Mouse (Mus musculus) neural tube, embryonic 15.5 days (tissue): ENCODE data around the gene Zfp69. TPM values are rescaled to one million over a fixed set of nuclear protein-coding genes. Genes with fewer than 3 reads are reported as not detected.

Experiments
- ATAC-seq: fragments of 200-750 bp; cut with Nextera tagmentation; 2 replicates; pipeline ENCODE4 v1.8.0; 2017; ENCODE audit warnings: mild to moderate bottlenecking, moderate TSS enrichment, moderate library complexity; ENCODE audit not compliant: low FRiP score
- H3K27ac ChIP-seq: fragments of 300-500 bp; sonication (generic); replicated peaks from 2 replicates; pipeline ENCODE4 v1.5.1; 2015; ENCODE audit warnings: mild to moderate bottlenecking, inconsistent platforms
- H3K27me3 ChIP-seq: fragments of 300-500 bp; sonication (generic); replicated peaks from 2 replicates; pipeline ENCODE4 v1.6.1; 2015; ENCODE audit warnings: inconsistent platforms
- H3K36me3 ChIP-seq: fragments of 300-500 bp; sonication (generic); 2 replicates; pipeline ENCODE4 v1.6.1; 2015; ENCODE audit warnings: inconsistent platforms
- H3K4me1 ChIP-seq: fragments of 300-500 bp; sonication (generic); 2 replicates; pipeline ENCODE4 v1.6.1; 2015; ENCODE audit warnings: inconsistent platforms
- H3K4me2 ChIP-seq: fragments of 300-500 bp; sonication (generic); 2 replicates; pipeline ENCODE4 v1.6.1; 2015; ENCODE audit warnings: inconsistent platforms, mild to moderate bottlenecking, moderate library complexity
- H3K4me3 ChIP-seq: fragments of 300-500 bp; sonication (generic); replicated peaks from 2 replicates; pipeline ENCODE4 v1.5.1; 2015; ENCODE audit warnings: mild to moderate bottlenecking, inconsistent platforms
- H3K9ac ChIP-seq: fragments of 300-500 bp; sonication (generic); replicated peaks from 2 replicates; pipeline ENCODE4 v1.6.1; 2015; ENCODE audit warnings: mild to moderate bottlenecking, inconsistent platforms
- H3K9me3 ChIP-seq: fragments of 300-500 bp; sonication (generic); replicated peaks from 2 replicates; pipeline ENCODE4 v1.6.1; 2016; ENCODE audit warnings: inconsistent platforms
- WGBS: fragments of 180-500 bp; shearing (Covaris S2); methylation state at CpG from one replicate; pipeline ENCODE4 v1.1.7; 2015; ENCODE audit warnings: mixed read lengths; 5-methylcytosine and 5-hydroxymethylcytosine counted together
- polyA plus RNA-seq: library from polyadenylated mRNA; unstranded; fragments of >200 nt; fragmentation: Nextera tagmentation; extraction: Ambion mirVana; gene quantifications from 2 replicates; pipeline ENCODE4 v1.2.1, GENCODE M21; 2015

Zfp69 gene
- polyA plus RNA-seq, 1 experiment from 2014 or later: 6.5 TPM

- Histone ChIP-seq H3K36me3 (peaks cover 53% of the 10 kb centered on the region), H3K4me3 (no peak overlapping the region), H3K27ac (no peak overlapping the region), H3K4me2 (no peak overlapping the region), H3K4me1 (no peaks in the 10 kb centered on the region), H3K9me3 (no peaks in the 10 kb centered on the region), H3K9ac (no peak overlapping the region), H3K27me3 (no peaks in the 10 kb centered on the region)
- no peak for ATAC-seq
- 93% methylated on average over 9 of the region's 9 CpGs for WGBS
Measured at GRCm38 (mm10) chr4:120968486-120968885, 17.0 kb upstream of the Zfp69 start.

- H3K4me2 ChIP-seq: no peak overlapping the region
- H3K9ac ChIP-seq: no peak overlapping the region
- H3K4me3 ChIP-seq: no peak overlapping the region
- ATAC-seq: no peak
- H3K27me3 ChIP-seq: no peaks in the 10 kb centered on the region
- no peaks in the 10 kb centered on the region for H3K36me3 ChIP-seq
- 96% methylated on average over 1 of the region's 1 CpGs for WGBS
- peaks cover 11% of the 10 kb centered on the region for H3K4me1 ChIP-seq
- H3K27ac ChIP-seq: no peak overlapping the region
- H3K9me3 ChIP-seq: no peaks in the 10 kb centered on the region
Measured at GRCm38 (mm10) chr4:120955586-120955985, 4.1 kb upstream of the Zfp69 start.

- ATAC-seq: no peak
- Histone ChIP-seq H3K36me3 (no peaks in the 10 kb centered on the region), H3K9ac (no peak overlapping the region), H3K4me1 (peaks cover 11% of the 10 kb centered on the region), H3K9me3 (no peaks in the 10 kb centered on the region), H3K4me2 (no peak overlapping the region), H3K4me3 (no peak overlapping the region), H3K27me3 (no peaks in the 10 kb centered on the region), H3K27ac (no peak overlapping the region)
- WGBS: 44% methylated on average over 1 of the region's 1 CpGs
Measured at GRCm38 (mm10) chr4:120953667-120954066, 2.2 kb upstream of the Zfp69 start.

GRCm38 (mm10) chr4:120953038-120953437, 1.5 kb upstream of the Zfp69 start:
- H3K4me1 ChIP-seq: peaks cover 11% of the 10 kb centered on the region
- H3K4me2 ChIP-seq: no peak overlapping the region
- no peak overlapping the region for H3K4me3 ChIP-seq
- ATAC-seq: no peak
- H3K27ac ChIP-seq: no peak overlapping the region
- no peaks in the 10 kb centered on the region for H3K36me3 ChIP-seq
- no peaks in the 10 kb centered on the region for H3K27me3 ChIP-seq
- 75% methylated on average over 4 of the region's 4 CpGs for WGBS
- no peaks in the 10 kb centered on the region for H3K9me3 ChIP-seq
- no peak overlapping the region for H3K9ac ChIP-seq

- peak; percentile 15; the same call in 1 of the 2 replicates for ATAC-seq
- 49% methylated on average over 6 of the region's 6 CpGs for WGBS
Measured at GRCm38 (mm10) chr4:120952163-120952562, 664 bp upstream of the Zfp69 start.

GRCm38 (mm10) chr4:120950763-120951427, 604 bp downstream of the Zfp69 start:
- peak overlapping the region; percentile 67 for H3K9ac ChIP-seq
- H3K27me3 ChIP-seq: no peaks in the 10 kb centered on the region
- peaks cover 9% of the 10 kb centered on the region; the same call in 1 of the 2 replicates for H3K36me3 ChIP-seq
- H3K9me3 ChIP-seq: no peaks in the 10 kb centered on the region
- 0 out of 2 replicates have a peak, but pooled peaks have one; percentile 14 for ATAC-seq
- H3K27ac ChIP-seq: peak overlapping the region; percentile 86
- peak overlapping the region; percentile 68 for H3K4me3 ChIP-seq
- WGBS: 5% methylated on average over 20 of the region's 20 CpGs
- H3K4me1 ChIP-seq: peaks cover 11% of the 10 kb centered on the region
- peak overlapping the region; percentile 75 for H3K4me2 ChIP-seq

More at GRCm38 (mm10) chr4:120952163-120952562, 664 bp upstream of the Zfp69 start:
- Histone ChIP-seq H3K4me3 (peak overlapping the region; percentile 68), H3K4me2 (peak overlapping the region; percentile 75), H3K9me3 (no peaks in the 10 kb centered on the region), H3K9ac (peak overlapping the region; percentile 67), H3K36me3 (no peaks in the 10 kb centered on the region), H3K27me3 (no peaks in the 10 kb centered on the region), H3K4me1 (peaks cover 11% of the 10 kb centered on the region), H3K27ac (peak overlapping the region; percentile 86)

GRCm38 (mm10) chr4:120948938-120949337, 2.6 kb downstream of the Zfp69 start:
- Histone ChIP-seq H3K36me3 (peaks cover 9% of the 10 kb centered on the region; the same call in 1 of the 2 replicates), H3K27me3 (no peaks in the 10 kb centered on the region), H3K27ac (no peak overlapping the region), H3K4me1 (peaks cover 11% of the 10 kb centered on the region), H3K4me3 (no peak overlapping the region), H3K9ac (no peak overlapping the region), H3K4me2 (no peak overlapping the region), H3K9me3 (no peaks in the 10 kb centered on the region)
- no peak for ATAC-seq
- 80% methylated on average over 3 of the region's 3 CpGs for WGBS

- WGBS: 97% methylated on average over 3 of the region's 3 CpGs
- Histone ChIP-seq H3K9me3 (no peaks in the 10 kb centered on the region; the same call in 1 of the 2 replicates), H3K4me1 (no peaks in the 10 kb centered on the region), H3K36me3 (peaks cover 10% of the 10 kb centered on the region; the same call in 1 of the 2 replicates), H3K4me3 (no peak overlapping the region), H3K27me3 (no peaks in the 10 kb centered on the region), H3K9ac (no peak overlapping the region), H3K27ac (no peak overlapping the region), H3K4me2 (no peak overlapping the region)
- ATAC-seq: no peak
Measured at GRCm38 (mm10) chr4:120935006-120935405, 16.5 kb downstream of the Zfp69 start.

- WGBS: 94% methylated on average over 18 of the region's 18 CpGs
- no peak for ATAC-seq
- Histone ChIP-seq H3K9me3 (no peaks in the 10 kb centered on the region; the same call in 1 of the 2 replicates), H3K4me3 (no peak overlapping the region), H3K27me3 (no peaks in the 10 kb centered on the region), H3K4me1 (no peaks in the 10 kb centered on the region), H3K27ac (no peak overlapping the region), H3K4me2 (no peak overlapping the region), H3K9ac (no peak overlapping the region), H3K36me3 (peaks cover 10% of the 10 kb centered on the region; the same call in 1 of the 2 replicates)
Measured at GRCm38 (mm10) chr4:120930736-120931135, 20.8 kb downstream of the Zfp69 start.

GRCm38 (mm10) chr4:120928686-120929085, 22.8 kb downstream of the Zfp69 start:
- Histone ChIP-seq H3K27ac (no peak overlapping the region), H3K9me3 (no peaks in the 10 kb centered on the region; the same call in 1 of the 2 replicates), H3K27me3 (no peaks in the 10 kb centered on the region), H3K4me3 (no peak overlapping the region), H3K4me1 (peaks cover 10% of the 10 kb centered on the region), H3K36me3 (peaks cover 10% of the 10 kb centered on the region; the same call in 1 of the 2 replicates), H3K9ac (no peak overlapping the region), H3K4me2 (no peak overlapping the region)
- 85% methylated on average over 3 of the region's 3 CpGs for WGBS
- ATAC-seq: no peak

- Histone ChIP-seq H3K4me3 (peak overlapping the region; percentile 61), H3K9ac (peak overlapping the region; percentile 67), H3K4me2 (peak overlapping the region; percentile 76), H3K4me1 (peaks cover 15% of the 10 kb centered on the region), H3K27ac (peak overlapping the region; percentile 88), H3K27me3 (no peaks in the 10 kb centered on the region), H3K9me3 (peaks cover 9% of the 10 kb centered on the region; the same call in 1 of the 2 replicates), H3K36me3 (peaks cover 23% of the 10 kb centered on the region)
- peak; percentile 53 for ATAC-seq
- WGBS: 16% methylated on average over 3 of the region's 3 CpGs
Measured at GRCm38 (mm10) chr4:120925386-120925785, 26.1 kb downstream of the Zfp69 start.
